Comparison of ENCODE assay signal across 13 mouse cellular contexts in the genomic region with DNA sequence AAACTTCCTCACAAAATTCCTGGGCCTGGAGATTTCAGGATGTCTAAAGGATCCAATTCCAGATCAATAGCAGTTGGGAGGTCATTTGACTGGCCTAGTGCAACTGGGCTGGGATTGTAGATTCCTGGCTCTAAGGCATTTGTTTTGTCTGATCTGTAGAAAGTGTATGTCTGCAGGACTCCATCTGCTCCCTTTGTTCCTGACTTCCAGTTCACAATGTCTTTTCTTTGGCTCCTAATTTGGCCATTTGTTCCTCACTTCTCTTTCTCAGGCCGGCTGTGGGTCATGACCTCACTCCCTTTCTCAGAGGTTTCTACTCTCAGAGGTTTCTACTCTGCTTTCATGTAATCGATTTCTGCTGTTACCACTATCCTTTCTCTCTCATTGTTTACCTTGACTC.
"Had no signal": no experiment of that assay in that cellular context is flagged by ENCODE, and none has a peak within 500 bp of the region (broad histone marks: within the 10 kb centered on the region; RNA-seq: fewer than 3 reads in every experiment).

No protein-coding gene starts in this region.

- DNase-seq: gastrocnemius, adult 2 months; gastrocnemius, postnatal 10 days; gastrocnemius, postnatal 25 days; heart, adult 18-20 months; heart, postnatal 10 days; heart, postnatal 4 days; kidney, adult 18-20 months; kidney, adult 8-10 months; kidney, postnatal 10 days; kidney, postnatal 25 days; kidney, postnatal 4 days; liver; liver, embryonic 13.5 days had no signal
